Mouse (Mus musculus): ENCODE measurements around the gene Slc4a7. TPM values are rescaled to one million over a fixed set of nuclear protein-coding genes. Genes with fewer than 3 reads are reported as not detected.
"Not testable (repeated sequence)": the region's sequence is repeated elsewhere in the genome, so short reads cannot be mapped to it uniquely, and the experiment has no call there.

Slc4a7 gene
- polyA plus RNA-seq, 1 experiment from 2014 or later, result 2.9 TPM

- Histone ChIP-seq H3K9me3 (replicated peaks; ENCODE audit: control insufficient read depth, low read length) (no peaks in the 10 kb centered on the region), H3K4me3 (ENCODE audit: low read depth, low read length) (no peak overlapping the region), H3K4me1 (ENCODE audit: control insufficient read depth, low read depth, low read length) (no peaks in the 10 kb centered on the region), H3K36me3 (ENCODE audit: control insufficient read depth, insufficient read depth) (no peaks in the 10 kb centered on the region), H3K9ac (ENCODE audit: low read depth, low read length) (no peak overlapping the region), H3K27me3 (ENCODE audit: control insufficient read depth, insufficient read depth, low read depth, low read length) (no peaks in the 10 kb centered on the region), H3K27ac (ENCODE audit: low read length) (no peak overlapping the region), H3K4me2 (ENCODE audit: low read depth, low read length) (no peak overlapping the region)
- ATAC-seq (ENCODE audit: low read depth), result no peak
- 63% methylated on average over 1 of the region's 1 CpGs for WGBS (ENCODE audit: insufficient replicate concordance)
Observed at GRCm38 (mm10) chr14:14784223-14784622, 82.1 kb downstream of the Slc4a7 start.

- no peaks in the 10 kb centered on the region for H3K9me3 ChIP-seq (replicated peaks; ENCODE audit: control insufficient read depth, low read length)
- H3K27ac ChIP-seq (ENCODE audit: low read length), result no peak overlapping the region
- H3K4me3 ChIP-seq (ENCODE audit: low read depth, low read length), result no peak overlapping the region
- H3K4me1 ChIP-seq (ENCODE audit: control insufficient read depth, low read depth, low read length), result no peaks in the 10 kb centered on the region
- H3K9ac ChIP-seq (ENCODE audit: low read depth, low read length), result no peak overlapping the region
- no peak for ATAC-seq (ENCODE audit: low read depth)
- no peaks in the 10 kb centered on the region for H3K36me3 ChIP-seq (ENCODE audit: control insufficient read depth, insufficient read depth)
- WGBS (ENCODE audit: insufficient replicate concordance), result 68% methylated on average over 1 of the region's 1 CpGs
- H3K4me2 ChIP-seq (ENCODE audit: low read depth, low read length), result no peak overlapping the region
- no peaks in the 10 kb centered on the region for H3K27me3 ChIP-seq (ENCODE audit: control insufficient read depth, insufficient read depth, low read depth, low read length)
Observed at GRCm38 (mm10) chr14:14786979-14787378, 84.9 kb downstream of the Slc4a7 start.

DNA sequence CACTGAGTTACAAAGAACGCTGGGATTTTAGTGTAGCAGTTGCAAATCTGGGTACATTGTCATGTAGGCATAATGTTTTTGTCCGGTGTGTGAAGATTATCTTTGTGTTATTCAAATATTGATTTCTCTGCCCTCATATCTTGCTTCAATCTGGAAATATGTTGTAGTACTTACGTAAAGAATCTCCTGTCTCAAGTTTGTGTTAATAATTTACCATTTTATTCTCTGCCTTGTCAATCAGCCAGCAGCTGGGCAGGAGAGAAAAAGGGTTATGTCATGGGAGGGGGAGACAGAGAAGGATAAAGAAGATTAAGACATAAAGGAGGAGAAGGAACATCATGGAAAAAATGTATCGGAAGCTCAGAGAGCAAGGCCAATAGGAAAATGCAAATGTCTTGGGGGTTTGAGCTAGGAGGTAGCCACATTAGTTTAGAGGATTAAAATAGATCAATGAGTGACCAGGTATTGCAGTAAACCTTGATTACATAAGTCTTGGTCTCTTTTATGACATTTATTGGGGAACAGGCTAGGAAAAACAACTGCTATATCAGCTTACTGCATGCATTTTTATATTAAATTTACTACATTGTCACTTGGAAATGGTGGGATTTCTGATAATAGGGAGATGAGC lies 87.9 kb downstream of the Slc4a7 start:
- Histone ChIP-seq H3K4me1 (ENCODE audit: control insufficient read depth, low read depth, low read length) (no peaks in the 10 kb centered on the region), H3K9me3 (replicated peaks; ENCODE audit: control insufficient read depth, low read length) (no peaks in the 10 kb centered on the region), H3K27ac (ENCODE audit: low read length) (no peak overlapping the region), H3K9ac (ENCODE audit: low read depth, low read length) (no peak overlapping the region), H3K4me3 (ENCODE audit: low read depth, low read length) (no peak overlapping the region), H3K4me2 (ENCODE audit: low read depth, low read length) (no peak overlapping the region), H3K27me3 (ENCODE audit: control insufficient read depth, insufficient read depth, low read depth, low read length) (no peaks in the 10 kb centered on the region), H3K36me3 (ENCODE audit: control insufficient read depth, insufficient read depth) (no peaks in the 10 kb centered on the region)
- WGBS (ENCODE audit: insufficient replicate concordance), result 67% methylated on average over 4 of the region's 4 CpGs
- ATAC-seq (ENCODE audit: low read depth), result no peak

GRCm38 (mm10) chr14:14799861-14800260 lies 97.8 kb downstream of the Slc4a7 start:
- H3K27ac ChIP-seq (ENCODE audit: low read length), result no peak overlapping the region; the same call in 1 of the 2 replicates
- no peak for ATAC-seq (ENCODE audit: low read depth)
- no peaks in the 10 kb centered on the region for H3K27me3 ChIP-seq (ENCODE audit: control insufficient read depth, insufficient read depth, low read depth, low read length)
- no peaks in the 10 kb centered on the region for H3K4me1 ChIP-seq (ENCODE audit: control insufficient read depth, low read depth, low read length)
- no peaks in the 10 kb centered on the region for H3K9me3 ChIP-seq (replicated peaks; ENCODE audit: control insufficient read depth, low read length)
- 50% methylated on average over 5 of the region's 5 CpGs for WGBS (ENCODE audit: insufficient replicate concordance)
- H3K36me3 ChIP-seq (ENCODE audit: control insufficient read depth, insufficient read depth), result no peaks in the 10 kb centered on the region
- no peak overlapping the region for H3K4me3 ChIP-seq (ENCODE audit: low read depth, low read length)
- no peak overlapping the region for H3K4me2 ChIP-seq (ENCODE audit: low read depth, low read length)
- H3K9ac ChIP-seq (ENCODE audit: low read depth, low read length), result no peak overlapping the region

DNA sequence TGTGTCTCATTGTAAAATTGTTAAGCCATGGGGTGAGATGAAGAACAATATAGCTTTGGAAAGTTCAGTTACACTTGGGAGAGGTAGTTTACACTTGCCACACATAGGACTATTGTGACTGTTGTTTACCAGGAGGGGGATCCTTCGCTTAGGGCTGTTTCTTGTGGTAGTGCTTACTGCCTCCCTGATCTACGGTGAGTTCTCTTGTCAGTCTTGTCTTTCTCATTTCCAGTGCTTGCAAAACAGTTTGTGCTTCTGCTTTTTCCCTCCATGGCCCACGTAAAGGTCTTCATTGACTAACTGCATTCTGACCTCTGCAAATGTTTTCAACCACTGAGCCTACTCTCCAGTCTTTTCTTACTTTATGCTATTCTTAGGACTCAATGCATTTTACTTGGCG lies 98.3 kb downstream of the Slc4a7 start:
- H3K9me3 ChIP-seq (replicated peaks; ENCODE audit: control insufficient read depth, low read length), result no peaks in the 10 kb centered on the region
- H3K4me3 ChIP-seq (ENCODE audit: low read depth, low read length), result no peak overlapping the region
- WGBS (ENCODE audit: insufficient replicate concordance), result 53% methylated on average over 4 of the region's 4 CpGs
- H3K4me2 ChIP-seq (ENCODE audit: low read depth, low read length), result no peak overlapping the region
- H3K27me3 ChIP-seq (ENCODE audit: control insufficient read depth, insufficient read depth, low read depth, low read length), result no peaks in the 10 kb centered on the region
- no peak overlapping the region for H3K9ac ChIP-seq (ENCODE audit: low read depth, low read length)
- 0 out of 2 replicates have a peak, but pooled peaks have one; percentile 30 for ATAC-seq (ENCODE audit: low read depth)
- H3K36me3 ChIP-seq (ENCODE audit: control insufficient read depth, insufficient read depth), result no peaks in the 10 kb centered on the region
- H3K4me1 ChIP-seq (ENCODE audit: control insufficient read depth, low read depth, low read length), result no peaks in the 10 kb centered on the region
- no peak overlapping the region; the same call in 1 of the 2 replicates for H3K27ac ChIP-seq (ENCODE audit: low read length)

DNA sequence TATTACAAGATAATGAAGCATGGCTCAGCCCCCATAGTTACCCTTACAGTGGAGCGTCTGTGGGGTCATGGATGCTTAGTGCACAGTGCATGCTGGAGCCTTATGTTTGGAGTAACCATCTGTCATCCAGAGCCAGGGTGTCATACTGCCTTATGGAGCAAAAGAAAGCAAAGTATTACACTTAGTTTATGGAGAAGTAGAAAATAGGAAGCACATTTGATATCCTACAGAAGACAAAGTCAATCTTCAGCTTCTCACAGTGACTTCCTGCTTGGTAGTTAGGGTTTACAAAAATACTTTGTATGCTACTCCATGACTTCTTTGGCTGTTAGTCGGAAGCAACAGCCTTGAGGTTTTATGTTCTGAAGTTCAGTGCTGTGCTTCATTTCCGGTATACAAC lies 98.7 kb downstream of the Slc4a7 start:
- no peak; the same call in 1 of the 2 replicates for ATAC-seq (ENCODE audit: low read depth)
- no peaks in the 10 kb centered on the region for H3K27me3 ChIP-seq (ENCODE audit: control insufficient read depth, insufficient read depth, low read depth, low read length)
- 59% methylated on average over 3 of the region's 3 CpGs for WGBS (ENCODE audit: insufficient replicate concordance)
- H3K9me3 ChIP-seq (replicated peaks; ENCODE audit: control insufficient read depth, low read length), result no peaks in the 10 kb centered on the region
- H3K4me3 ChIP-seq (ENCODE audit: low read depth, low read length), result no peak overlapping the region
- no peaks in the 10 kb centered on the region for H3K4me1 ChIP-seq (ENCODE audit: control insufficient read depth, low read depth, low read length)
- no peak overlapping the region for H3K27ac ChIP-seq (ENCODE audit: low read length)
- H3K9ac ChIP-seq (ENCODE audit: low read depth, low read length), result no peak overlapping the region
- no peaks in the 10 kb centered on the region for H3K36me3 ChIP-seq (ENCODE audit: control insufficient read depth, insufficient read depth)
- H3K4me2 ChIP-seq (ENCODE audit: low read depth, low read length), result no peak overlapping the region

DNA sequence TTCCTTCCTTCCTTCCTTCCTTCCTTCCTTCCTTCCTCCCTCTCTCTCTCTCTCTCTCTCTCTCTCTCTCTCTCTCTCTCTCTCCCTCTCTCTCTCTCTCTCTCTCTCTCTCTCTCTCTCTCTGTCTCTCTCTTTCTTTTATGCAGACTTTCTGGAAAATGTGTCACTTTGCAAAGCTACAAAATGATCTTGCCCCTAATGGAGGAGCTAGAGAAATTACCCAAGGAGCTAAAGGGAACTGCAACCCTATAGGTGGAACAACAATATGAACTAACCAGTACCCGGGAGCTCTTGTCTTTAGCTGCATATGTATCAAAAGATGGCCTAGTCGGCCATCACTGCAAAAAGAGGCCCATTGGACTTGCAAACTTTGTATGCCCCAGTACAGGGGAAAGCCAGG lies 101.0 kb downstream of the Slc4a7 start, which contains the start of gene Nek10:
Nek10 (plus strand) TSS at position 301 of the 400 bp plus-strand sequence.
- not testable (repeated sequence) for H3K27me3 ChIP-seq (ENCODE audit: control insufficient read depth, insufficient read depth, low read depth, low read length); H3K4me3 ChIP-seq (ENCODE audit: low read depth, low read length); ATAC-seq (ENCODE audit: low read depth); H3K27ac ChIP-seq (ENCODE audit: low read length); H3K4me2 ChIP-seq (ENCODE audit: low read depth, low read length); H3K9ac ChIP-seq (ENCODE audit: low read depth, low read length); H3K4me1 ChIP-seq (ENCODE audit: control insufficient read depth, low read depth, low read length); H3K36me3 ChIP-seq (ENCODE audit: control insufficient read depth, insufficient read depth); H3K9me3 ChIP-seq (replicated peaks; ENCODE audit: control insufficient read depth, low read length)
- WGBS (ENCODE audit: insufficient replicate concordance), result no CpG with 5 or more reads among the region's 2 CpGs

DNA sequence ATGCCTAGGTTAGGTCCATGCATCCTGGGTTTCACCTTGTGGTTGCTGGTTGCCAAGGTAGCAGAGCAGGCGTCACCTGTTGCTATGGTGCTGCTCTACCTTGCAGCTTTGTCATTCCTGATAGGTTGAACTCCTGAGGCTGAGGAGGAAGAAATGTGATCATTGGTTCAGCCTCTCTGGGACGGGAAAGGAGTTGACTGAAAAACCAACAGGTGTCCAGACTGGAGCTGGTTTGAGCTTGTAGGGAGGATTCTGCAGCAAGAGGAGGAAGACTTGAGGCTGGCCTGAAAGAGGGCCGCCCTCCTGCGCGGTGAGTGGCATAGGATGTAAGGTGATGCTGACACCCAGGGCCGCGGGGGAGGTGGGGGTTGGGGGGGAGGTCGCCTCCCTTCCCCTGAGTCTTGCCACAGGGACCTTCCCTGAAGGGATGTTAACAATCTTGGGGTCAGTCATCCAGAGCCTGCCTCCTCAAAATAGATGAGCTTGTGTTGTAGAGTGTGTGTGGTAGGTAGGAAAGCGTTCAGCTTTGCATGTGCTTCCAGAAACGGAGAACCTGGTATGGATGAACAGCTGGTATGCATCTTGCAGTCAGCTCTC lies 101.9 kb downstream of the Slc4a7 start:
- Histone ChIP-seq H3K9me3 (replicated peaks; ENCODE audit: control insufficient read depth, low read length) (no peaks in the 10 kb centered on the region), H3K4me1 (ENCODE audit: control insufficient read depth, low read depth, low read length) (no peaks in the 10 kb centered on the region), H3K4me2 (ENCODE audit: low read depth, low read length) (no peak overlapping the region), H3K36me3 (ENCODE audit: control insufficient read depth, insufficient read depth) (no peaks in the 10 kb centered on the region), H3K27ac (ENCODE audit: low read length) (no peak overlapping the region), H3K27me3 (ENCODE audit: control insufficient read depth, insufficient read depth, low read depth, low read length) (no peaks in the 10 kb centered on the region), H3K9ac (ENCODE audit: low read depth, low read length) (no peak overlapping the region), H3K4me3 (ENCODE audit: low read depth, low read length) (no peak overlapping the region)
- ATAC-seq (ENCODE audit: low read depth), result no peak
- WGBS (ENCODE audit: insufficient replicate concordance), result 26% methylated on average over 10 of the region's 10 CpGs

- Histone ChIP-seq H3K9me3 (replicated peaks; ENCODE audit: control insufficient read depth, low read length) (no peaks in the 10 kb centered on the region), H3K27me3 (ENCODE audit: control insufficient read depth, insufficient read depth, low read depth, low read length) (no peaks in the 10 kb centered on the region), H3K27ac (ENCODE audit: low read length) (no peak overlapping the region), H3K4me3 (ENCODE audit: low read depth, low read length) (no peak overlapping the region), H3K9ac (ENCODE audit: low read depth, low read length) (no peak overlapping the region), H3K36me3 (ENCODE audit: control insufficient read depth, insufficient read depth) (no peaks in the 10 kb centered on the region), H3K4me2 (ENCODE audit: low read depth, low read length) (no peak overlapping the region), H3K4me1 (ENCODE audit: control insufficient read depth, low read depth, low read length) (no peaks in the 10 kb centered on the region)
- no peak for ATAC-seq (ENCODE audit: low read depth)
- WGBS (ENCODE audit: insufficient replicate concordance), result 44% methylated on average over 5 of the region's 5 CpGs
Observed at GRCm38 (mm10) chr14:14804518-14805212, 102.6 kb downstream of the Slc4a7 start.
